Mouse (Mus musculus): ENCODE data around the gene Rgs6. TPM values are rescaled to one million over a fixed set of nuclear protein-coding genes. Genes with fewer than 3 reads are reported as not detected.

Rgs6 gene
- total and polyA plus RNA-seq, 2 experiments = 0.09 TPM; not detected in 1

DNA sequence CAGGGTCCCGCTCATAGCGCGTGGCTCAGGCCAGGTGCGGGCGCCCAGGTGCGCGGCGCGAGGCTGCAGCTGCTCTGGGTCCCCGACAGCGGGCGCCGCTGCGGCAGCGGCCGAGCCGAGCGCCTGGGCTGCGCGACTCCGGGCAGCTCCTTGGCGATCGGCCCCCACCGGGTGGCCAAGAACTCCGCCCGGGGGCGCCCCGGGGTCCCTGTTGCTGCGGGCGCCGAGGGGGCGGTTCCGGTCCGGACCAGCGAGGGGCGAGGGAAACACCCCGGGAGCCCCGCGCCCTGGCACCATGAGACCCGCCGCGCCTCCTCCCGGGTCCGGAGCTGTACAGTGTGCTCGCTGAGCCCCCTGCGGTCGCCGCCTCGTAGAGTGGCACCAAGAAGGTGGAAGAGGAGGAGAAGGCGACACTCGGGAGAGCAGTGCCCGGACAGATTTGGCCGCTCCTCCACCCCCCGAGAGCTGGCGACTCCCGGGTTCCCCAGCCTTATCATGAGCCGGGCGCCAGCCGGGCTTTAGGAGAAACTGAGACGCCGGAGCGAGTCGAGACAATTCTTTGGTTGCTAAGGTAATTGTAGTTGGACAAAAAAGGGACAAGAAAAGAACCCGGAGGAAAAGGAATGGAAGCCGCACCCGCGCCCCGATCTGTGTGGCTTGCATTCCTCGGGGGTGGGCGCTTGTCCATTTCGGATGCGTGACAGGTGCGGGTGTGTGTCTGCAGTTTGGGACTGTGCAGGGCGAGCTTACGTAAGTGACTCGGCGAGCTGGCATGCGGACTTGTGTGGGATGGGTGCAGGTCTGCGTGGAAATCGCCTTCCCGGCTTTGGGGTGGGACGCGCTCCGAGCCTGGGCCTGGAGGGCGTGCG is 29.0 kb downstream of the Rgs6 start:
- H3K27me3 ChIP-seq (ENCODE audit: control insufficient read depth, insufficient read depth, low read length) = peaks cover 19% of the 10 kb centered on the region
- H3K4me3 ChIP-seq (ENCODE audit: insufficient read depth, low read depth, low read length) = peak overlapping the region; percentile 46; the same call in 1 of the 2 replicates
- H3K36me3 ChIP-seq (ENCODE audit: control insufficient read depth, insufficient read depth, low read length) = no peaks in the 10 kb centered on the region
- no peak for DNase-seq (ENCODE audit: extremely low read depth, low read depth, low spot score)
- 3% methylated on average over 86 of the region's 86 CpGs for WGBS
- no peak for TF ChIP-seq POLR2A (IDR thresholded peaks at IDR 0.05; ENCODE audit: extremely low read depth, insufficient read depth, low read length)
- peak; percentile 30 for TF ChIP-seq CTCF (IDR thresholded peaks at IDR 0.05; ENCODE audit: low read depth, low read length)
- 0 out of 2 replicates have a peak, but pooled peaks cover 3% of the 10 kb centered on the region for H3K4me1 ChIP-seq (ENCODE audit: control insufficient read depth, insufficient read depth, low read length)
- no peak overlapping the region for H3K9ac ChIP-seq (ENCODE audit: low read depth, low read length)
- no peaks in the 10 kb centered on the region for H3K79me2 ChIP-seq (ENCODE audit: control insufficient read depth, insufficient read depth, low read length)
- no peak overlapping the region for H3K27ac ChIP-seq (replicated peaks; ENCODE audit: insufficient read depth, low read depth, low read length)

DNA sequence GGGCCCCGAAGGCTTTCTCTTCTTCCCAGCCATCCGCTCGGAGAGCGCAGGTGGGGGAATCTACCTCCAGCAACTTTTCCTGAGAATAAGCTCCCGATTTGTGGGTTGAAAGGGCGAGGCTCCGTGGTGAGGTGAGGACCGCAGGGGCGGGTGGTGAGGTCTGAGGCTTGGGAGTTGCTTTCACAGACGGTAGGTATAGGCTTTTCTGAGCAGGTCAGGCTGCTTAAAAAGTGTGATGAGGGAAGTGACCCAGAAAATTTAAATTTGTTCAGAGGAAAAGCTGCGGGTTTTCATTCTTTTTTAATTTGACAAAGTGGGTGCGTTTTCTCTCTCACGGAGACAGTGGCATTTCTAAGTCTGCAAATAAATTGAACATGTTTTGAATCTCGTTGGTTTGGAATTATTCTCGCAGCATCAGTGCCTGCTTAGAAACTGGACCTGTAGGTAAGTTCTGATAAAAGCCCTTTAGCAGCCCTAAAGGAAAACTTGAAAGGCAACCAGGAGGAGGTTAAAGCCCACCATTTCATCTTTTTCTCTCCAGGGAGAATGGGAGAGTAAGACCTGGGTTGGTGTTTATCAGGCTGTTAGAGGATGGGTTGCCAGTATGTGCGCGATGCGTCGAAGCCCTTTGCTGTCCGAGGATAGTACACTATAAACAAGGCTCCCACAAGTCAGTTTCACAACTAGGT is 29.7 kb downstream of the Rgs6 start:
- no peak overlapping the region for H3K9ac ChIP-seq (ENCODE audit: low read depth, low read length)

DNA sequence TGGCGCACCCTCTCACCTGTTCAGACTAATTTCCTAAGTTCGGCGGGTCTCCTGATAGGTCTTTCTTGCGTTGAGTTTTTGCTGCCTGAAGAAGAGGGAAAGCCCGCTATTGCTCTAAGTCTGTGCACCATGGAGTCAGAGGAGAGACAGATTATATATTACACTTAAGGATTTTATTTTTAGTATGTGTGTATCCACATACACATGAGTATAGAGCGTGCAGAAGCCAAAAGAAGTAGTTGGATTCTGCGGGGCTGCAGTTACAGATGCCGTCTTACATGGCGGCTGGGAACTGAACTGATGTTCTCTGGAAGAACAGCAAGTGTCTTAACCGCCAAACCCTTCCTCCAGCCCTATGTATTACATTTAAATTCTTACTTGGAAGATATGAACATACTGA is 52.3 kb downstream of the Rgs6 start:
- no peaks in the 10 kb centered on the region for H3K79me2 ChIP-seq (ENCODE audit: control insufficient read depth, insufficient read depth, low read length)
- no peaks in the 10 kb centered on the region for H3K4me1 ChIP-seq (ENCODE audit: control insufficient read depth, insufficient read depth, low read length)
- no peak overlapping the region for H3K27ac ChIP-seq (replicated peaks; ENCODE audit: insufficient read depth, low read depth, low read length)
- no peak for DNase-seq (ENCODE audit: extremely low read depth, low read depth, low spot score)
- no peak overlapping the region for H3K9ac ChIP-seq (ENCODE audit: low read depth, low read length)
- TF ChIP-seq POLR2A (IDR thresholded peaks at IDR 0.05; ENCODE audit: extremely low read depth, insufficient read depth, low read length) (no peak), CTCF (IDR thresholded peaks at IDR 0.05; ENCODE audit: low read depth, low read length) (no peak)
- no peaks in the 10 kb centered on the region for H3K36me3 ChIP-seq (ENCODE audit: control insufficient read depth, insufficient read depth, low read length)
- WGBS = 89% methylated on average over 10 of the region's 10 CpGs
- H3K4me3 ChIP-seq (ENCODE audit: insufficient read depth, low read depth, low read length) = no peak overlapping the region
- H3K27me3 ChIP-seq (ENCODE audit: control insufficient read depth, insufficient read depth, low read length) = no peaks in the 10 kb centered on the region

More for the DNA sequence above, 29.7 kb downstream of the Rgs6 start:
- TF ChIP-seq CTCF (IDR thresholded peaks at IDR 0.05; ENCODE audit: low read depth, low read length) = no peak
- TF ChIP-seq POLR2A (IDR thresholded peaks at IDR 0.05; ENCODE audit: extremely low read depth, insufficient read depth, low read length) = no peak
- no peaks in the 10 kb centered on the region for H3K36me3 ChIP-seq (ENCODE audit: control insufficient read depth, insufficient read depth, low read length)
- no peaks in the 10 kb centered on the region for H3K79me2 ChIP-seq (ENCODE audit: control insufficient read depth, insufficient read depth, low read length)
- 22% methylated on average over 20 of the region's 20 CpGs for WGBS
- no peak overlapping the region for H3K27ac ChIP-seq (replicated peaks; ENCODE audit: insufficient read depth, low read depth, low read length)
- peaks cover 19% of the 10 kb centered on the region for H3K27me3 ChIP-seq (ENCODE audit: control insufficient read depth, insufficient read depth, low read length)
- DNase-seq (ENCODE audit: extremely low read depth, low read depth, low spot score) = no peak
- H3K4me1 ChIP-seq (ENCODE audit: control insufficient read depth, insufficient read depth, low read length) = 0 out of 2 replicates have a peak, but pooled peaks cover 3% of the 10 kb centered on the region
- H3K4me3 ChIP-seq (ENCODE audit: insufficient read depth, low read depth, low read length) = no peak overlapping the region

DNA sequence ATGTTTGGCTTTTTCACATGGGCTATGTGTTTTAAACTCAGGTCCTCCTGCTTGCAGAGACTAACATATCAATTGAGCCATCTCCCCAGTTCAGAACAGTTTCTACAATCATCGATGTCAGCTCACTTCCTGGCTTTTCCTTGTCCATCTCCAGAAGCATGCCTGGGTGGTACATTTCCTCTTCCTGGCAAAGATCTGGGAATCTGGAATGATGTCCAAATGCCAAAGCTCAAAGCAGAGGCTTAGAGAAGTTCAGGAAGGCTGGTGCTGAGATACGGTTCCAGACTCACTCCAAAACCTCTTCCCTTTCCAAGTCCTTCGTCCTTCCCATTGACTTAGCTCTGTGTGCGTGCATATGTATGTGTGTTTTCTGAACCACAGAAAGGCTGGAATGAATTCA is 59.8 kb downstream of the Rgs6 start:
- Histone ChIP-seq H3K4me1 (ENCODE audit: control insufficient read depth, insufficient read depth, low read length) (no peaks in the 10 kb centered on the region), H3K27ac (replicated peaks; ENCODE audit: insufficient read depth, low read depth, low read length) (no peak overlapping the region), H3K36me3 (ENCODE audit: control insufficient read depth, insufficient read depth, low read length) (no peaks in the 10 kb centered on the region), H3K27me3 (ENCODE audit: control insufficient read depth, insufficient read depth, low read length) (no peaks in the 10 kb centered on the region), H3K79me2 (ENCODE audit: control insufficient read depth, insufficient read depth, low read length) (no peaks in the 10 kb centered on the region), H3K9ac (ENCODE audit: low read depth, low read length) (no peak overlapping the region), H3K4me3 (ENCODE audit: insufficient read depth, low read depth, low read length) (no peak overlapping the region)
- DNase-seq (ENCODE audit: extremely low read depth, low read depth, low spot score) = no peak
- 83% methylated on average over 4 of the region's 4 CpGs for WGBS
- TF ChIP-seq POLR2A (IDR thresholded peaks at IDR 0.05; ENCODE audit: extremely low read depth, insufficient read depth, low read length) (no peak), CTCF (IDR thresholded peaks at IDR 0.05; ENCODE audit: low read depth, low read length) (no peak)

DNA sequence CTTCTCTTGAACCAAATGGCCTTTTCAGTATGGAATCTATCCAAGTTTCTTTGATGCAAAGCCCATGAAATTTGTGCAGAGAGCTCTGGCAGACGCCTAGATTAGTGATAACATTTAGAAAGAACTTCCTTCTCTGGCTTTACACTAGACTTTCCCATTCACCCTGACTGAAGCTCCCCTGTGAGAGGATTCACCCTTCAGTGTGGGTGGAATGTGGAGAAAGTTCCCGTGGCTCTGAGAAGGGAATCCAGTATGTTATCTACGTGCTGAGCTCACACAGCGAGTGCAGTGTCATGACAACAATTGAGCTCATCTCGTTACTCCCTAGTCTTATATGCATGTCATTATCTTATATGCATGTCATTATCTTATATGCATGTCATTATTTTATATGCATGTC is 61.9 kb downstream of the Rgs6 start:
- TF ChIP-seq CTCF (IDR thresholded peaks at IDR 0.05; ENCODE audit: low read depth, low read length) (no peak), POLR2A (IDR thresholded peaks at IDR 0.05; ENCODE audit: extremely low read depth, insufficient read depth, low read length) (no peak)
- H3K4me3 ChIP-seq (ENCODE audit: insufficient read depth, low read depth, low read length) = no peak overlapping the region
- H3K9ac ChIP-seq (ENCODE audit: low read depth, low read length) = no peak overlapping the region
- no peaks in the 10 kb centered on the region for H3K27me3 ChIP-seq (ENCODE audit: control insufficient read depth, insufficient read depth, low read length)
- no peak overlapping the region for H3K27ac ChIP-seq (replicated peaks; ENCODE audit: insufficient read depth, low read depth, low read length)
- no peaks in the 10 kb centered on the region for H3K79me2 ChIP-seq (ENCODE audit: control insufficient read depth, insufficient read depth, low read length)
- 70% methylated on average over 5 of the region's 5 CpGs for WGBS
- no peaks in the 10 kb centered on the region for H3K36me3 ChIP-seq (ENCODE audit: control insufficient read depth, insufficient read depth, low read length)
- DNase-seq (ENCODE audit: extremely low read depth, low read depth, low spot score) = no peak
- no peaks in the 10 kb centered on the region for H3K4me1 ChIP-seq (ENCODE audit: control insufficient read depth, insufficient read depth, low read length)
